Mouse (Mus musculus) layer of hippocampus, adult 2 months (tissue): Measurements from ENCODE around the gene Map3k9. TPM values are rescaled to one million over a fixed set of nuclear protein-coding genes. Genes with fewer than 3 reads are reported as not detected.

Source experiments
- DNase-seq, 2 experiments: peaks; one replicate each; pipeline ENCODE4 v3.0.0; 2022; ENCODE audit warnings: low spot score in 2 of 2
- H3K27ac ChIP-seq: fragments of 200-600 bp; 2 replicates; pipeline ENCODE4 v1.8.1; 2022
- H3K4me3 ChIP-seq: fragments of 200-600 bp; 2 replicates; pipeline ENCODE4 v1.8.1; 2022; ENCODE audit warnings: mild to moderate bottlenecking
- CTCF ChIP-seq: fragments of 200-600 bp; conservative IDR thresholded peaks from 2 replicates; pipeline ENCODE4 v1.8.1; 2022; ENCODE audit warnings: antibody characterized with exemption, mild to moderate bottlenecking, moderate library complexity
- total RNA-seq, 2 experiments: library from RNA; stranded (reverse); gene quantifications; 2 replicates each; pipeline ENCODE4 v1.2.3; 2021

The Map3k9 gene
- total RNA-seq, 2 experiments from 2014 or later, result 32.0 TPM

DNA sequence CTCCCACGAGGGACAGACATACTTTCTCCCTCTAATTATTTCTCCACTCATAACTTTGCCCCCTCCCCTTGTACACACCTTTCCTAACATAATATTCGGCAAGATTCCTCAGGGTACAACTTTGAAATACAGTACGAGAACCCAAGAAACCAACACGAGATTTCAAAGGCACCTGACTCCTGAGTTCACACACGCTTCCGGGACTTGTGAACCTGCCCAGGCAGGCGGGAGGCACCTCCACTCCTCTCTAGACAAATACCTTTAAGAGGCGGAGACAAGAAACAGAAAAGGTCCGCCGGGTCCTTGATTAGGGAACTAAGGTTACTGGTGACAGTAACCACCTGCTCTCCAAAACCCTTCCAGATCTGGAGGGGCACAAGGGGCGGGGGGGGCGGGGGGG is 1.1 kb downstream of the Map3k9 start:
- DNase-seq, result no peak
- TF ChIP-seq CTCF, result no peak
- no peak overlapping the region for H3K27ac ChIP-seq
- H3K4me3 ChIP-seq, result peak overlapping the region; percentile 74

GRCm38 (mm10) chr12:81776191-81776590 is 4.8 kb downstream of the Map3k9 start:
- no peak for TF ChIP-seq CTCF
- no peak overlapping the region for H3K4me3 ChIP-seq

DNA sequence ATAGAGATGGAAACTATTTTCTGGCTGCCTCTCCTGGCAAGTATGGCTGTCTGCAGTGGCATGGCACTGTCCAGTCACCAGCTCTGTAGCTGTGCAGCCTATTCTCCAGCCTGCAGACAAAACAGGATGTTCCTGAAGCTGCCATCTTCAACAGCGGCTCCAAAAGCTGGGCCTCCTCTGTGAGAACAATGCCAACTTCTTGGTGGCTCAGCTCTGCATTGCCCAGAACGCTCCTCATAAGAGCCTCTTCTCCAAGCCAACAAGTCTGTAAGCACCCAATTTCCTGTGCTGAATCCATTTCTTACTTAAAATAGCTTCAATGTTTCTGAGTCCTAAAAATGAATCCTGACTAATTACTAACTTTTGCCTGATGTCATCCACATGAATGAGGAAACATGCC is 5.3 kb downstream of the Map3k9 start:
- peak overlapping the region; percentile 3; the same call in 1 of the 2 replicates for H3K27ac ChIP-seq
- no peak for DNase-seq

More at GRCm38 (mm10) chr12:81776191-81776590, 4.8 kb downstream of the Map3k9 start:
- H3K27ac ChIP-seq, result no peak overlapping the region; the same call in 1 of the 2 replicates
- no peak for DNase-seq

GRCm38 (mm10) chr12:81774186-81774585 is 6.8 kb downstream of the Map3k9 start:
- TF ChIP-seq CTCF, result no peak
- DNase-seq, result no peak
- no peak overlapping the region for H3K27ac ChIP-seq
- H3K4me3 ChIP-seq, result no peak overlapping the region

More for the DNA sequence above, 5.3 kb downstream of the Map3k9 start:
- no peak overlapping the region for H3K4me3 ChIP-seq
- TF ChIP-seq CTCF, result no peak

GRCm38 (mm10) chr12:81769458-81769857 is 11.5 kb downstream of the Map3k9 start:
- no peak overlapping the region for H3K27ac ChIP-seq
- TF ChIP-seq CTCF, result no peak
- H3K4me3 ChIP-seq, result no peak overlapping the region
- no peak for DNase-seq

- no peak for DNase-seq
- Histone ChIP-seq H3K4me3 (no peak overlapping the region), H3K27ac (no peak overlapping the region)
- no peak for TF ChIP-seq CTCF
Observed at GRCm38 (mm10) chr12:81765386-81765785, 15.6 kb downstream of the Map3k9 start.

DNA sequence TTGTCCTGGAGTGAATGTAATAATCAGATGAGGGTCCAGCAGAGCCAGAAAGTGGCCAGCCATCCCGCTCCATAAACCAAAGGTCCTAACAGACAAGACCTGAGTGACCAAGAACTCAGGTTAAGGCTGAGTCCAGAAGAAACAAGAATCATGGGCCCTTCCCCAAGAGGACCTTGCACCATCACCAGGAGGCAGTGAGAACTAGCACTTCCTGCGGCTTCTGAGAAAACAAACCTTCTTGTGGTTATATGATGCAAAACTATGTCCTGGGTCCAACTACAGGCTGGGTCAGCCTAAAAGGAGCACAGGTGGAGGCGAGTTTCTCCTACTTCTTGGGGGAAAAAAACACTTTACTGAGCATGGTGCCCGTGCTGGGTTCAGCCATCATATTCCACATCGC is 16.6 kb downstream of the Map3k9 start:
- H3K27ac ChIP-seq, result no peak overlapping the region
- no peak for TF ChIP-seq CTCF
- no peak for DNase-seq
- no peak overlapping the region for H3K4me3 ChIP-seq

- DNase-seq, result no peak
- H3K4me3 ChIP-seq, result no peak overlapping the region
- TF ChIP-seq CTCF, result no peak
- H3K27ac ChIP-seq, result peak overlapping the region; percentile 20; the same call in 1 of the 2 replicates
Observed at GRCm38 (mm10) chr12:81754651-81755050, 26.3 kb downstream of the Map3k9 start.

DNA sequence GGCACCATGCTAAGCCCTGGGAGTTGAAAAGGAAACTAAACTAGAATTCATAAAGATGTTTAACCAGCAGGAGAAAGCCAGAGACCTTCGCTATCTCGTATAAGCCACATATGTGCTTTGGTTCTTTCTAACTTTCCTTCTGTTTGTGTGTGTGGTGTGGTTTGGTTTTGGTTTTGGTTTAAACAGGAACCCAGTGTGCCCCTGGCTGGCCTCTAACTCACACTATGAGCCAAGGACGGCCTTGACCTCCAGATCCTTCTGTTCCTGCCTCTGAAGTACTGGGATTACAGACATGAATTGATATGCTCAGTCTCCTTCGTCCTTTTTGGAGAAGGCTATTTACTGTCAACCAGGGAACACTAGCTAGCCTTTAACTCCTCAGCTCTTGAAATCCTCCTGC is 29.9 kb downstream of the Map3k9 start:
- DNase-seq, result no peak
- Histone ChIP-seq H3K27ac (no peak overlapping the region), H3K4me3 (no peak overlapping the region)
- no peak for TF ChIP-seq CTCF

DNA sequence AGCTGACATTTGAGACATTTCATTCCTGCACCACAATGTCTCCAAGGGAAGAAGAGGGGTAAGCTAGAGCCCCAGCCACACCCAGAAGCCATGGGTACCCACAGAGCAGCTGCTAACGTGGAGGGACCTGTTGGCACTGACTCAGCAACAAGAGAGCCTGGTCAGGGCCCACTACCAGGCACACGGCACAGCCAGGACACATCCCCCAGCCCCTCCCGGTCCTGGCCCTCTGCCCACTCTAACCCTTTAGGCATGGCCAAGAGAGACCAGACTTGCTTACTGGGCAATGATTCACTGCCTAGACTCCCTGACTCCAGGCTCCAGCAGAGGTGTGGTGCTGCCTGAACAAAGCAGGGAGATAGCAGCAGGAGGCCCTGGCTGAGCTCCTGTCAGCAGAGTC is 32.1 kb downstream of the Map3k9 start:
- H3K4me3 ChIP-seq, result no peak overlapping the region
- TF ChIP-seq CTCF, result no peak
- no peak for DNase-seq
- H3K27ac ChIP-seq, result no peak overlapping the region

GRCm38 (mm10) chr12:81748021-81748576 is 32.9 kb downstream of the Map3k9 start:
- Histone ChIP-seq H3K4me3 (no peak overlapping the region), H3K27ac (no peak overlapping the region)
- DNase-seq, result no peak
- no peak for TF ChIP-seq CTCF

DNA sequence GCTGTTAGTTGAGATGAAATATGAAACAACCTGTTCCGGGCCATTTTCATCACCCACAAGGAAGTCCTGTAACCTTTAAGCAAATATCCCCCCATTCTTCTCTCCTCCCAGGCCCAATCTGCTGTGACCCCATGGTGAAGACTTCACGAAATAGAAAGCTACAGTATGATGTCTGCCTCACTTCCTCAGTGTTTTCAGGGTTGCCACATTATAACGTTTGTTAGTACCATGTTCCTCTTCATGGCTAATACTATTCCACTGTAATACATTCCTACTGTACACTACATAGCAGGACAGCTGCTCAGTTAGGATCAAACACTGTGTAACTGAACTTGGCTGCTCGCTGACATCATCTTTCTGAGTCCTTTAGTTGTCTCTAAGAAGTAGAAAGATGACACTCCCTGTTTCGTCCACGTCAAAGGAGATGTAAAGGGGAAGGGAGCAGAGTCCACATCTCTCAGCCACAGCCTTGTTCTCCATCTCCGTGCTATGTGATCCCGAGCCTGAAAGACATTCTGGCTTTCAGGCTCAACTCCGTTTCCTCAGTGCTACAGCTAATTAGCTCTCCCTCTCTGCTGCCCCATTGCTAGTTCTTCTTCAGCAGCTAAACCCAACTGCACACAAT is 34.5 kb downstream of the Map3k9 start:
- Histone ChIP-seq H3K27ac (no peak overlapping the region), H3K4me3 (no peak overlapping the region)
- no peak for TF ChIP-seq CTCF
- DNase-seq, result no peak

DNA sequence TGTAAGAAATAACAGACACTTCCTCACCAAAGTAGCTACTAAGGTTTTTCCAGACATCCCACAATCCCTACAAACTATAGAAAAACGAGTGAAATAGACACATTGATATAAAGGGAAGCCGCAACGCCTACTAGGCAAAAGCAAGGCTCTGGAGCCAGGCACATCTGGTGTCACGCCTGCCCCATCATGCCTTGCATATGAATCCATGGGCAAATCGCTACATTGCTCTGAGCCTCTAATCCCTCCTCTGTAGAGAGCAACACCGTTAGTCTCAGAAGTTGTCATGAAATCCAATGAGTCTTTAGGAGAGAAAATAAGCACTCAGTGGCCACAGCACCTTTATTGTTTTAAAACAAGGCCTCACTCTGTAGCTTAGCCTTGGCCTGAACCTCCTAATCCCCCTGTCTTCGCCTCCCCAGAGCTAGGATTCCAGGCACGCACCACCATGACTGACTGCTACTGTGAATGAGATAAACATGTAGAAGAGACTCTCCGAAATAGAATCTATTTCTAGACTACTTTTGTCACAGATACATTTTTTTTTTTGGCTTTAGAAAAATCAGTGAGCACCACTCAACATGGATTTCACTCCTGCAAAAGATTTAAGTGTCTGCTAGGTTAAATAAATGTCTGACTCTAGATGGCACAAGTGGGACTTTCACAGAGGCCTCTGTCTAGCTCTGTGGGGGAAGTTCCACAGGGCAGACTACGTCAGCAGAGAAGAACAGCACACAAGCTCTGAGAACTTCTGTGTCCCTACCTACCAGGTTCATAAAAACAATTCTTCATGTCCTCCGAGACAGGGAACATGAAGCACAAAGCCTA is 45.5 kb downstream of the Map3k9 start:
- no peak overlapping the region for H3K4me3 ChIP-seq
- TF ChIP-seq CTCF, result peak; percentile 53
- no peak overlapping the region for H3K27ac ChIP-seq
- peak in 1 of 2 experiments; percentile 16 for DNase-seq
